Mouse (Mus musculus) megakaryocyte progenitor cell, adult 5-6 weeks (primary cell): ENCODE data around the gene Lnx2. TPM values are rescaled to one million over a fixed set of nuclear protein-coding genes. Genes with fewer than 3 reads are reported as not detected.
A peak's percentile ranks its signal among the peaks of the same experiment; 100 is the strongest.

Source experiments
- ATAC-seq: replicated peaks from 2 replicates; pipeline ENCODE4 v1.8.0; 2016; ENCODE audit warnings: mild to moderate bottlenecking, moderate TSS enrichment, inconsistent platforms; ENCODE audit not compliant: poor library complexity
- total RNA-seq, 2 experiments: library from RNA; stranded (forward) in 1 of 2; stranded (reverse) in 1 of 2; fragments of 157-497, 149-512 nt in 1 of 2; fragments of 200-1000 nt in 1 of 2; gene quantifications; 2 replicates each; pipeline versions ENCODE4 v1.2.3 to v1.2.4; 2015 to 2017

Gene Lnx2
- total RNA-seq, 2 experiments from 2014 or later = 5.1 to 11.9 TPM

DNA sequence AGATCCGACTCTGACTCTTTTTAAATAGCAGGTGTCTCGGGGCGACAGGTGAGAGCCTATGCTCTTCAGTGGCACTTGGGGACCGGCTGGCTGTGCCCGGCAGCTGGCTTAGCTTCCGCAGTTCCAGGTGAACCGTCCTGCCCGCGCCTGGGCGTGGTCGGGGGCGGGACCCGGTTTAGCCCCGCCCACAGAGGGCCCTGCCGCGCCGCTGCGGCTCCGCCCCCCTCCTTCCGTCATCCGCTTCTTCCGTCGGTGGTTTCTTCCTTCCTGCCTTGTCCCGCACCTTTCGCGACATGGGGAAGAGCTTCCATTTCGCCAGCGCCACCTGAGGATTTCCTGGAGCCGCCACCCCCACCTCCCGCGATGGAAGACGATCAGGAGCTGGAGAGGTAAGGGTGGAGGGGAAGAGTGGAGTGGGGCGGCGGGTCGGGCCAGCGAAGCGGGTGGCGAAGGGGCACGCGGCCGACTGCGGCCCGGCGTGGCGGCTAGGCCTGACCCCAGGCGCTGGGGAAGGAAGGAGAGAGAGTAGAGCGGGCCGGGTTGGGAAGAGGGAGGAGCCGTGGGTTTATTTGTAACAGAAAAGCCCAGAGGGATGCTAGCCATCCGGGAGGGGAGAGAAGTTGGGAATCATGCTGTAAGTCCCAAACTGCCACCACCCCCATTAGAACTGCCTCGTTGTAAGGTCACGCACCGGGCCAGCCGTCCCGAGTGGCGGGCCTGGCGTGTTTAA, 1.1 kb upstream of the Lnx2 start:
- peak; percentile 71 for ATAC-seq

DNA sequence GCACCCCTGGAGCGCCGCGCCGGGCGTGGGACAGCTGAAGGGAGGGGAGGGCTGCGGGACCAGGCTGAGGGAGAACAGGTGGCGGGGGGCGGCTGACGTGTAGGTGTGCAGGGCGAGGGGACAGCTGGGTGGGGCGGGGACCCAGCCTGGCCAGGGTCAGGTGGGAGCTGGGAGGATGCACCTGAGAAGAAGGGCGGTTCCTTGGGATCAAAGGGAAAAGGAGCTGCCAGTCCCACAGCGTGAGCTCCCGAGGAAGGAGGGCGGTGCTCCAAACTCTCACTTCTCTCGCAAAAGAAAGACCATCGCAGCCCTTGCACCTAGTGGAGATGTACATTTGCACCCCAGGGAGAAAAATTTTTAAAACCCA, 396 bp upstream of the Lnx2 start, which contains the start of gene Polr1d:
Gene Polr1d, plus strand, starts transcription at position 252 of the 367 bp plus-strand sequence.
- no peak; the same call in 1 of the 2 replicates for ATAC-seq

- ATAC-seq = no peak
Observed at GRCm38 (mm10) chr5:147075103-147076025, 1.0 kb downstream of the Lnx2 start.

DNA sequence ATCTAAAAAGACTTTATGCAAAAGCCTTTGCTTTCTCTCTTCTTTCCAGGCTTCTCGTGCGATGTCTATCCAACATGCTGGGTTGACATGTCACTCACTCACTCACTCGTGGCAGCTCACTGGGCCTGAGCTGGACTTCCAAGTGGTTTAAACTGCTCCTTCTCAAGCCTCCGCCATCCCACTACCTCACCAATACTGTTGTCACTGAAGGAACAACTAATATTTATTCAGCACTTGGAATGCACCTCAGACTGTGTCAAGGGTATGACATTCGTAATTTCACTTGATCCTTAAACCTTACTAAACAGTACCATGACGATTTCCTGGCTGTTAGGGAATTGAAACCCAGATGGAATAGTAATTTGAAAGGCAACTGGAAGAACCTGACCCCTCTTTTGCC, 2.6 kb downstream of the Lnx2 start:
- no peak for ATAC-seq

DNA sequence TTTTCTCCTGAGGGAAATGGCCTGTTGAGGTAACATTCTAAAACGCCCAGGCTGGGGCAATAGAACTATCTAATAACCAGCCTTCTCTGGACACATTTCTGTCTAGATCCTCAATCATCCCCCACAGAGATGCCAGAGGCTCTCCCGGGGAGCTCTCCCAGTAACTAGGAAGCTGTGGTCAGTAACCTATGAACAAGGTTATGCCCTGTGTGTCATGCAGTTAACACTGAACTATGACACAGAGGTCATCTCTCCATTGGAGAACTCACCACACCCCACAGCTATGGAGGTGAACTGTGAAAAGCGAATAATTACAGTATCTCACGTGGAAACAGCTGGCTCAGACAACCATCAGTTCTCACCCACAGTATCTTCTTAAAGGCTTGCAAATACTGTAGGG, 4.5 kb downstream of the Lnx2 start:
- ATAC-seq = no peak

DNA sequence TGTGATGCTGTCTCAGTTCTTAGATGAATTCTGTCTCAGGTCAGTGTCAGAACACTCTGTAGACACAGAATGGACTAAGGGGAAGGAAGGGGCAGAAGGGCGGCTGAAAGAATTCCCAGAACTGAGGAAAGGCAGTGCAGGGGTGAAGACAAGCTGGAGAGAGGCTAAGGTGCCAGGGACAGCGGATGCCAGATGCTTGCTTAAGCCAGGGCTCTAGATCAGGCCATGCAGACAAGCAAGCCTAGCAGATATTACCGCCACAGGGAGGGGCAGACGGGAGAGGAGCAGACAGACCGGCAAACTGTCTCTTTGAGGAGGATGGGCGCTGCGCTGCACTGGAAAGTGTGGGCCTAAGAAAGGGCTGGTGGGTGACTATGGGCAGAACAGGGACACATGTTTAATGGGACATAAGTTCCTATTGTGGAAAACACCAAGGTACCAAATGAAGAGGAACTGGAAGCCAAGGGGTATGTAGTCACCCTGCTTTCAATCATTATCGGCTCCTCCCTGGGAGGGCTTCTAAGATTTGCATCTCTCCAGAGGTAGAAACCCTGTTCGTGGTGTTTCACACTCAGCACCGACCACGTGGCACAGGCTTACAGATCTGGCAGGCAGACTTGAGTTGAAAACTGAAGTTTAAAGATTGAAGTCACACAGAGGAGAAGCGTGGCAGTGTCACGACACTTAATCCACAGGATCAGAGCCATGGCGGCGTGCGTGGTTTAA, 5.4 kb downstream of the Lnx2 start:
- ATAC-seq = peak; percentile 68

DNA sequence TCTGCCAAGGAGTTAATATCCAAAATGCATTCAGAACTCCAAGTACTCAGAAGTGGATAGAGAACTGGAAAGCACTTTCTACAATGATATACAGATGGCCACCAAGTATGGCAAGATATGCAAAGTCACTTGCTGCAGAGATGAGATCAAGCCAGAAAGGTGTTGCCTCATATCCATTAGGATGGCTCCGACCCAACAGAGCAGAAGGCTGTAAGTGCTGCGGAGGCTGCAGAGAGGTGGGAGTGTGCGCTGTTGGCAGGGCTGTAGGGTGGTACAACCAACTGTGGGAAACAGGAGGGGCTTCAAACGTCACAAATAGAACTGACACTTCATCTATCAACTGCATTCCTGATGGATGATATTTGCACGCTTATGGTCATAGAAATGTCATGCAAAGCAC, 7.5 kb downstream of the Lnx2 start:
- no peak for ATAC-seq

DNA sequence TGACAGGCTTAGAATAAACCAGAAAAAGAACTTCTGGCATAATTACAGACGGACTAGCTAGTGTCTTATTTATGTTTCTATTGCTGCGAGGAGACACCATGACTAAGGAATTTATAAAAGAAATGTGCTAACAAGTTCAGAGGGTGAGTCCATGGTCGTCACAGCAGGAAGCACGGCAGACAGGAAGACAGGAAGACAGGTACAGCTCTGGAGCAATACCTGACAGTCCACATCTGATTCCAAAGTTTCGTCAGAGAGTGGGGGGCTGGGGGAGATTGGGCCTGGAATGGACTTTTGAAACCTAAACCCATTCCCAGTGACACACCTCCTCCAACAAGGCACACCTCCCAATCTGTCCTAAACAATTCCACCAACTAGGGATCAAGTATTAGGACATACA, 9.4 kb downstream of the Lnx2 start:
- no peak for ATAC-seq

GRCm38 (mm10) chr5:147066129-147066528, 10.3 kb downstream of the Lnx2 start:
- ATAC-seq = no peak

GRCm38 (mm10) chr5:147063215-147063661, 13.1 kb downstream of the Lnx2 start:
- no peak for ATAC-seq

- ATAC-seq = peak; percentile 56
Observed at GRCm38 (mm10) chr5:147060024-147060423, 16.4 kb downstream of the Lnx2 start.

- ATAC-seq = peak; percentile 62
Observed at GRCm38 (mm10) chr5:147059319-147059718, 17.1 kb downstream of the Lnx2 start.

DNA sequence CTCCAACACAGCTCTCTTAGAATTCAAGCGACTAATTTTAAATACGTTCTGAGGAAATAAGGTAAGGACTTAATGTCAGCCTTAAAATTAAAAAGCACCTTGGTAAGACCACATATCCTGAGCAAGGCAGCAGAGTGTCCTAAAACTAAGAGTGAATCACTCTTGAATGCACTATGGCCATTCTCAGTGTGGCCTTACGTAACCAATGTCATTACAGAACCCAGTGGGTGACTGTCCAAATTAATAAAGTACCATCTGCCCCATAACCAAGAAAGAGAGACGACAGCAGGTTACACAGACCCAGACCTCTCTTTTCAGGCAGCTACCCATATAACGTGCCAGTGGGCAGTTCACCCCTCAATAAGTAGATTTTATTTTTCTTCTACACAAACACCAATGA, 17.7 kb downstream of the Lnx2 start:
- no peak for ATAC-seq

DNA sequence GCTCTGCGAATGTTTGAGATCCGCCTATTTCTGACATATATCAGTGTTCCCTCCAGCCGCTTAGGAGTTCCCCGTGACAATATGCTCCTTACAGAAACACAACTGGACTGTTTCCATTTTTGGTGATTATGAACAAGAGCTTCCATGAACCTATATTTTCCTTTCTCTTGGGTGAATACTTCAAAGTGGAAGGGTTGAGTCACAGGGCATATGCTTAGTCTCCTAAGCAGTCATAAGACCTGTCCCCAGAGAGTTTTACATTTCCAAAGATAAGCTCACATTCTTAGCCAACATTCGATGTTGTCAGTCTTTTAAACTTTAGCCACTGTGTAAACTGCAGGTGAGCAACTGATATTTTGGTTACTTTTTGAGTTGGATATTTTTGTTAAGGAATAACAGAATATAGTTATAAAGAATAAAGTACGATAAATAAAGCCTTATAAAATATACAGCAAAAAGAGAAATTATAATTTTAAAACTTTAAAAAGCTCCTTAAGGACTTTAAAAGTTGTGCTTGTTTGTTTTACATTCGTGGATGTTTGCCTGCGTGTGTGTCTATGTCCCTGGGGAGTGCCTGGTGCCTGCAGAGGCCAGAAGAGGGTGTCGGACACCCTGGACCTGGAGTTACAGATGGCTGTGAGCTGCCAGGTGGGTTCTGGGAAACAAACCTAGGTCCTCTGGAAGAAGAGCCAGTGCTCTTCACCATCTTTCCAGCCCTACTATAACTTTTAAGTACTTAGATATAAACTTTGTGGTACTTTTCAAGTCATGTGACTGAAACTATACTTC, 18.6 kb downstream of the Lnx2 start:
- no peak for ATAC-seq

- ATAC-seq = no peak
Observed at GRCm38 (mm10) chr5:147056712-147057290, 19.6 kb downstream of the Lnx2 start.

DNA sequence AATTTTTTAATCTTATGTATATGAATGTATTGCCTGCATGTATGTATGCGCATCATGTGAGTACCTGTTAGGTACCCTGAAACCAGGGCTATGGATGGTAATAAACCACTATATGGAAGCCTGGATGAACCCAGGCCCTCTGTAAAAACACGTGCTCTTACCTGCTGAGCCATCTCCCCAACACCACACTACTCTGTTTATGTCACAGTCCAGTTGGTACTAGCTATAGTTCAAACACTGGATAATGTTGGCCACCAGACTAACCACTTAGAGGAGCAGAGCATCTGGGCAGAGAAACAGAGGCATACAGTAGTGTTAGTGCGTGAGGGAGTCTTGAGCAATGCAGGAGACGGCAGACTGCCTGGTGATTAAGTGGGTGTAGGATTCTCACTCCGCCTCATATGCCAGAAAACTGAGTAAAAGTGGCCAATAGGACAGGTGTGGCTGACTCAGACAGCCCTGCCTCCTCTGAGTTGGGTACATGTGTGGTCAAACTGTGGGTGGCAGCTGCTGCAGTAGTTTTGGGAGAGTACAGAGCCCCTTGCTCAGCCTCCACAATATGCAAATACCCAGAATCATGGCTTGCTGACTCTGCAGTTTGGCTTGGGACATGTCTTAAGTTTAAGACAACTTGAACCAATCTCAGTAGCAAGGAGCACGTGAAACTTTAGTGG, 20.7 kb downstream of the Lnx2 start:
- no peak for ATAC-seq

DNA sequence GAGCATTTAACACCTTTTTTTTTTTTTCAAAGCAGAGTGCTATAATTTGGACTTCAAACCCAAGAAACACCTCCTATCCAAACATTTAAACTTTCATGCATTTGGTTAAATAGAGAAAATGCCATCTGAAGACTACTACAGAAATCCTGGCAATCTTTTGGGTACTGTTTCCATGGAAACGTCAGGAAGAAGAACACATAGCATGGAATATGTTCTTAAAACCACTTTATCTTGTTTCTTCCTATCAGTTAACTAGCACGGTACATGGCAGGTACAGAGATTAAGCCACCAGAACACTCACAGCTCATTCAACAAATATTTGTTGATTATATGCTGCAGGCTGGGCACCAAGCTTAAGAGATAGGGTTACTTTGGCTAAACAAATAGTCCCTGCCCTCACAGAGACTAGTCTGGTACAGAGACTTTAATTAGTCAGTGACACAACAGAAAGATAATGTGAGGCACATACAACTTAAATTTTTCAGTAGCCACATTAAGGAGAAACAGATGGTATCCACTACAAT, 21.6 kb downstream of the Lnx2 start:
- no peak for ATAC-seq

DNA sequence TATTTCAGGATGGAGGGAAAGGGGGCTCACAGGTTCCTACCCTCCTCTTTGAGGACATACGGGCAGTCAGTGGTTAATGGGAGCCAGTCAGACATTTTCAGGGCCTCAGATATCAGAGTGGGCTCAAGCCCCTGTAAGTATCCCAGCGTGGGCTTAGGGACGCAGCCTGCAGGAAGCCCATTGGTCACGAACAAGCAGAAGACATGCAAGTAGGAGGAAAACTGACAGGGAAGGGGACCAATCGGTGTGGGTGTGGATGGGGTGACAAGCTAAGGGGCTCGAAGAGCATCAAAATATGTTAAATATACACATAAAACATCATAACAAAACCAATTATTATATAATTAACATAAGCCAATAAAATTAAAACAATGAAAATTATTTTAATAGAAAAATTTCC, 22.1 kb downstream of the Lnx2 start:
- ATAC-seq = no peak

- no peak for ATAC-seq
Observed at GRCm38 (mm10) chr5:147053481-147053880, 22.9 kb downstream of the Lnx2 start.
